Mouse (Mus musculus) right cerebral cortex, postnatal 25 days (tissue): ENCODE results near the gene Tmem107.
"Not testable (repeated sequence)": the region's sequence is repeated elsewhere in the genome, so short reads cannot be mapped to it uniquely, and the experiment has no call there.

ENCODE experiments used
- DNase-seq: peaks from one replicate; pipeline ENCODE4 v3.0.0; 2022

The Tmem107 gene

DNA sequence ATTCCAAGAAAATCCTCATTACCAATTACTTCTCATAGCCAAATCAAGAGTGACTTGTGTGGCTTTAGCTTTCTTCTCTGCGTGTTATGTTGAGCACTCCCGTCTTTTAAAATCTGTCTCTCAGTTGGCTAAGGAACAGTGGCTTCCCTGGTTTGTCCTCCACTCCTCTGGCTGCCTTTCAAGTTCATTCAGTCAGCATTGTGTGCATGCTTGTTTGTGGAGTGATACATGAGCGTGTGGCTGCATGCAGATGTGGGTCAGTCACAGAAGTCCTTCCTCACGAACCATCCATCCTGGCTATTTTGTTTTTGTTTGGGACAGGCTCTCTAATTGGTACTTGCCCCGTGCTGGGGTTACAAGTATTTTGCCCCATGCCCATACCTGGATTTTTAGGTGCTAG is 6.0 kb downstream of the Tmem107 start:
- DNase-seq, result no peak

DNA sequence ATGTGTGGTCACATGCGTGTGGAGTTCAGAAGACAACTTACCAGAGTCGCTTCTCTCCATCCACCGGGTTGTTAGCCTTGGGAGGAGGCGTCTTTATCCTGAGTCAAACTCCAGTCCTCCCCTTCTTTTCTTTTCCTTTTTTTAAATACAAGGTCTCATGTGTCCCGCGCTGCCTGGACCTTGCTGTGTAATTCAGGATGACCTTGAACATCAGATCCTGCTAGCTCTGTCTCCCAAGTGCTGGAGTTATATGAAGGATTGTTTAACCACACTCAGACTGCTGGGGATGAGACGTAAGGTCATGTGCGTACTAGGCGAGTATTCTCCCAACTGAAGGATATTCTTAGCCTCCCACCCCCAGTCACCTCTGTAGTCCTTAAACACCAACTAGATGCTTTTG is 6.7 kb downstream of the Tmem107 start:
- DNase-seq, result no peak

DNA sequence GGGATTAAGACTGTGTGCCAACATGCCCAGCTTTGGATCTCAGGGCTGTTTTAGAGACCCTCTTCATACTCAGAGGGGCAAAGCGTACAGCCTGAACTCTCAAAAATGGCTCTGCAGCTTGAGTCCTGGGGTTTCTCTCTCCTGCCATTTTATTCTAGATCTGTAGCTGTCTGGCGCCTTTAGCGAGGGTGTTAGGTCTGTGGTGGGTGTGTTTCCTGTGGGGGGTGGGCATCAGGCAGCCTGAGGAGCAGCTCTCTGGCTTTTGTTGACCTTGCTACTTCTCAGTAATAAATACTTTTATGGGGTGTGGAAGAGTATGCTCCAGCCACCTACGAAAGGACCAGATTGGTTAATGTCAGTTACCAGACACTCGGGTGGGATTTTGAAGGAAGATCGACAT is 7.4 kb downstream of the Tmem107 start:
- DNase-seq, result no peak

DNA sequence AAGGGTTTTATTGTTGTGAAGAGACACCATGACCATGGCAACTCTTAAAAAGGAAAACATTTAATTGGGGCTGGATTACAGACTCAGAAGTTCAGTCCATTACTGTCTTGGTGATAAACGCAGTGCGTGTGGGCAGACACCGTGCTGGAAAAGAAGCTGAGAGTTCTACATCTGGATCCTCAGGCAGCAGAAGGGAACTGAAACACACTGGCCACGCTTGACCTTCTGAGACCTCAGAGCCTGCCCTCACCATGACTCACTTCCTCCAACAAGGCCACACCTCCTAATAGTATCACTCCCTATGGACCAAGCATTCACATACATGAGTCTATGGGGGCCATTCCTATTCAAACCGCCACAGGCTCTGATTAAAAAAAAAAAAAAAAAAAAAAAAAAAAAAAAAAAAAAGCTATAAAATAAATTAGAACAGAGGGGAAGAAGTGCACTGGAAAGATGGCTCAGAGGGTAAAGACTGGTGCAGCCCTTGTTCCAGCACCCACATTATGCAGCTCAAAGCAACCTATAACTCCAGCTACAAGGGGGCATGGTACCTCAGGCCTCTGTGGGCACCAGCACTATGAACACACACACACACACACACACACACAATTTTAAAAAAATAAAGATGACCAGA is 8.3 kb downstream of the Tmem107 start:
- DNase-seq, result no peak

DNA sequence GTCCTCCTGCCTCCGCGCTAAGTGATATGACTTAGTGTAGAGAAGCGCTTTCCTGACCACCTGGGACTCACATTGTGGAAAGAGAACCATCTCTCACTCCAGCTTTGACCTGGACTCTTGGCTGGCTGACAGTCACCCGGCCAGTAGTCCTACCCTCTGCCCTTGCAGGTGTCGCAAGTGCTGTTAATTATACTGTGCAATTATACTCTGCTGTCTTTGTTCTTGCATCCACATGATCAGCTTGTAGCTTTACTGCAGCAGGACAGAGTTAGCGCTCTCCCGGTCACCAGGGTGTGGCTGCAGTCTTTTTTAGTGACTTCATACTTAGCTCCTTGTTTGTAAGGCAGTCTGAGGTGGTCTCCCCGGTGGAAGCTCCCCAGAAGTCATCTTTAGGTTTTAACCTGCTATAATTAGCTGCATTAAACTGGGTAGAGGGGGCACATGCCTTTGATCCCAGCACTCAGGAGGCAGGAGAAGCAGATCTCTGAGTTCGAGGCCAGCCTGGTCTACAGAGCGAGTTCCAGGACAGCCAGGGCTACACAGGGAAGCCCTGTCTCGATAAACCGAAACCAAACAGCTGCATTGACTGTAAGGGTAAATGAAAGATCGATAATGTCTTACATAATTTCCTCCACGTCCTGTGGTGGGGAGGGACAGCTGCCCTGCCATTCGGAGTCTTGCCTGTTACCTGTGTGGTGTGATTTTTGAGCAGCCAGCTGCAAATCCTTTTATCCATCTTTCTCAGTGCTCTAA is 9.7 kb downstream of the Tmem107 start:
- DNase-seq, result no peak

DNA sequence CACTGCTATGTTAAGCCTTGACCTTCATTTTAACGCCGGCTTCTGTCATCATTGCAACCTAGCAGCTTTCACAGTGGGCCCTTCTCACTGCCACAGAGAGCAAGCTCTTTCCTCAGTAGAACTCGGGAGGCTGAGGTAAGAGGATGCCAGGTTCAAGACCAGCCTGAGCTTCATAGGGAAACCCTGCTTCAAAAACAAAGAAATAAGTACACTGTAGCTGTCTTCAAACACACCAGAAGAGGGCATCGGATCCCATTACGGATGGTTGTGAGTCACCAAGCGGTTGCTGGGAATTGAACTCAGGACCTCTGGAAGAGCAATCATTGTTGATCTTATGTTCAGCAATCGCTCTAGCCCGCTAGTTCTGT is 10.2 kb downstream of the Tmem107 start:
- no peak for DNase-seq

DNA sequence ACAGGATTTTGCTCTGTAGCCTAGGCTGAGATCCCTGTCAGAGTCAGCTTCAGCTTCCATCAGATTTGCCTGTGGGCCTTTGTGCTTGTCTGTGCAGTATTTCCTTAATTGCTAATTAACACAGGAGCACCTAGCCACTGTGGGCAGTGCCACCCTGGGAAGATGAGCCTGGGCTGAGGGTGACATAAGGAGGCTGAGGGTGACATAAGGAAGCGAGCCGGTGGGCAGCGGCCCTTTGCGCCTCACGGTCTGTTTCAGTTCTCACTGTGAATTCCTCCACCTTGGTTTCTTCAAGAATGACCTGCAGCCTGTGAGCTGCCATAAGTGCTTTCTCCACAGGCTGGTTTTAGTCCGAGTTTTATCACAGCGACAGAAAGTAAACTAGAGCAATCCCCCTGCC is 11.0 kb downstream of the Tmem107 start:
- no peak for DNase-seq

DNA sequence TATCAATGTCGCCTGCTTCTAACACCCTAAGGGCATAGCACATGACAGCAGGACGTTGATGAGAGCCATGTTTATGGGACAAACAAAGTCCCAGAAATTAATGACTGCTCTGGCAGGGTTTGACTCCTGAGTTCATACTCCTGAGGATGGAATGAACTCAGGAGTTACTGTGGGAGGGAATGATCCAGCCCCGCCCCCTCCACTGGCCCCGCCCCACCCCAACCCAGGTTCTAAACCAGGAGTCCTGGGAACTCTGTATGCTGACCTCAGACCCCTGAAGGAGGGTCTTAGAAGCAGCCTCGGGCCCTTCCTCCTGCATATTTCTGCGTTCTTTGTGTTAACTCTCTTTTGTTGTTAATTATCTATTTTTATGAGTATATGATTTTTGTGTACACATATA is 15.0 kb downstream of the Tmem107 start:
- DNase-seq, result no peak

DNA sequence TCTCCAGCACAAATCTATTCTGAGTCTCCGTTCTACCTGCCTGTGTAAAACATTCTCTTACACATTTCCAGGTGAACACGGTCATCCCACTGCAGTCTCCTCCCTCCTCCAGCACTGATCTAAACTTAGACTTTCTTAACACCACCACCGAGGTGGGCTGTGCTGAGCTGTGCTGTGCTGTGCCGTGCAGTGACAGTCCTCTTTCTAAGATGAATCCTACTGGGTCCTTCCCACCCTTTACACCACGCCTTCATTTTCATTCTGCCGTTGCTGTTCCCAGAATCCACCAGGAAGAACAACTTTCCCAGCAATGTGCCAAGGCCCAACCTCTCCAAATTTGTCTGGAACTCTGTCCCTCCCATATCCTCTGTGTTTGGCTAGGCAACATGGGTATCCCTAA is 15.8 kb downstream of the Tmem107 start:
- DNase-seq, result peak; percentile 64

DNA sequence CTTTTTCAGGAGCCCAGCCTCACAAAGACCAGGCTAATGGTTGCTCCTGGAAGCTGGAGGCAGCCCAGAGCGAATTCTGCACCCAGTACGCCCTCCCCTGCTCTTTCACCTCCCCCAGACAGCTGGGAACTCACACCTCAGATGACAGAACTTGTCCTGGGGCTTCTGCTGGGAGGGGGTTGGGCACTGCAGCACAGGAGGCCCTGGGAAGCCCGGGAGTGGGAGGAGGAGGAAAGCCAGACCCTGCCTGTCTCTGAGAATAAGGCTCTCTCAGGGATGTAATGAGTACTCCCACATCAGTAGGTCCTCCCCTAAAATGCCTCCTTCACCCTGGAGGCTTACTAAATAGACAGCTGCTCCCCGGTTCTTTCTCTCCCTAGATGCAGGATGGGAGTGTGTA is 16.5 kb downstream of the Tmem107 start:
- DNase-seq, result peak; percentile 38

DNA sequence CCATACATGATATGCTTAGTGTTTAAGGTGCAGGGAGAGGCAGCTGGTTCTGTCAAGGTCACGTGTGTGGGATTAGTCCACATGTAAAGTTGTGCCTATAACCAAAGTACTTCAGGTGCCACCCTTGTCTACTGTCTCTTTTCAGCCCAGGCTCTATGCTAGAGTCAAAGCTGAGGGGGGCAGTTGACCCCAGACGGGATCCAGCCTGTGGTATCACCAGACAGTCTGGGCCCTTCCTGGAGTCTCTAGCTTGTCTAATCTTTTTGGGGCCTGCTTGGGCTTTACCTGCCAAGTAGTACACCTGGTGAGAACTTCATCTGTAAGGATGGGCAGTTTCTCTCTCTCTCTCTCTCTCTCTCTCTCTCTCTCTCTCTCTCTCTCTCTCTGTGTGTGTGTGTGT is 17.0 kb downstream of the Tmem107 start:
- DNase-seq, result peak; percentile 5

DNA sequence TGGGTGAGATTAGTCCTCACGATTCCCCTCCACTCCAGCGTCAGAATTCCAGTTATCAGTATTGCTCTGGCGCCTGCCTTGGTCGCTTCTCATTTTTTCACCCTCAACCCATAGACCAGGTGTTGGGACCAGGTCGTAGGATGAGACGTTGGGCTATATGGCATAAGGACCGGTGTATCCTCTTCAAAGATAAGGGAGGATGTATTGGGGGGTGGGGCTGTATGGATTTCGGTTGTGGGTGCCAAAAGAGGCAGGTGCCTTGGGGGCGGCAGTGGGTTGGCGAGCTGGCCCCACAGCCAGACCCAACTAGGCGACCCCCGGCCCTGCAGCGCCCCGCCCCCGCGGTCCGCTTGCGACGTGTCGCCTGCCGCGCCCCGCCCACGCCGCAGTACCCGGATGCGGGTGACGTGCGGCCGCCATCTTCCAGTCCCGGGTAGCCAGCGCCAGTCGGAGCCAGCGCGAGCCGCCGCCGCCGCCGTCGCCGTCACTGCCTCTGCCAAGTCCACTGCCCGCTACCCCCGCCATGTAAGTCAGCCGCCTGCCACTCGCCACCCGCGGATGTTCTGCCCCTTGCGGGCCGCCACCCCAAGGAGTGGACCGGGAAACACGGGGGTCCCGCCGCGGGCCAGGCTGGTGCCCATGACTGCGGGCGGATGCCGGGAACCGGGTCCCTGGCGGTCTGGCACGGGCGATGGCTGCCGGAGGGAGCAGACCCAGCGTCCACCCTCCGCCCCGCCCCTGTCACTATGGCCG is 17.7 kb downstream of the Tmem107 start, which contains the start of gene Vamp2:
Vamp2 (plus strand) TSS at position 388 of the 753 bp plus-strand sequence.
- DNase-seq, result peak; percentile 93

DNA sequence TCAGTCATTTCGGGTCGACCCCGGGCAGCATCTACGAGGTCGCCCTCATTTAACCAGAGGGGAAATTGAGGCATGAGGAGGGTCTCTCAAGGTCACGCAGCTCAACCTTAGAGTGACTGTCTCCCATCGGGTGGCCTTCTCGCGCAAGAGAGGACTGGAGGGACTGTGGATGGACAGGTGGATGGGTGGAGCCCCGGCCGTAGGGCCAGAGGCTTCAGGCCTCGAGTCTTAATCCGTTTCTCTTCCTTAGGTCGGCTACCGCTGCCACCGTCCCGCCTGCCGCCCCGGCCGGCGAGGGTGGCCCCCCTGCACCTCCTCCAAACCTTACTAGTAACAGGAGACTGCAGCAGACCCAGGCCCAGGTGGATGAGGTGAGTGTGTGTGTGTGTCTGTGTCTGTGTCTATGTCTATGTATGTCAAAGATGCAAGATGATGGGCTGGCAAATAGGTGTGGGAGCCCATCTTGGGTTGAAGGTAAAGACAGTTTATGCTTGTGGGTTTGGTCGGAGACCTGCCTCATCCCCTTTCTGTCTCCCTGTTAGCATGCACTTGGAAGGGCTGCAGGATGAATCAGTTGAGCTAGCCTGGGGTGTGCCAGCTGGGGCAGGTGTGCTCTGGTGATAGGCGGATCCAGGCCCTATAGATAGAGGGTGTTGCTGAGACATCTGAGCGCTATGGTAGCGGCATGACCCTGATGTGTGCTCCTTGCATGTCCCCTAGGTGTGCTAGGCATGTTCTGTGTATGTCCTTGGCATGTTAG is 18.4 kb downstream of the Tmem107 start:
- DNase-seq, result peak; percentile 25

DNA sequence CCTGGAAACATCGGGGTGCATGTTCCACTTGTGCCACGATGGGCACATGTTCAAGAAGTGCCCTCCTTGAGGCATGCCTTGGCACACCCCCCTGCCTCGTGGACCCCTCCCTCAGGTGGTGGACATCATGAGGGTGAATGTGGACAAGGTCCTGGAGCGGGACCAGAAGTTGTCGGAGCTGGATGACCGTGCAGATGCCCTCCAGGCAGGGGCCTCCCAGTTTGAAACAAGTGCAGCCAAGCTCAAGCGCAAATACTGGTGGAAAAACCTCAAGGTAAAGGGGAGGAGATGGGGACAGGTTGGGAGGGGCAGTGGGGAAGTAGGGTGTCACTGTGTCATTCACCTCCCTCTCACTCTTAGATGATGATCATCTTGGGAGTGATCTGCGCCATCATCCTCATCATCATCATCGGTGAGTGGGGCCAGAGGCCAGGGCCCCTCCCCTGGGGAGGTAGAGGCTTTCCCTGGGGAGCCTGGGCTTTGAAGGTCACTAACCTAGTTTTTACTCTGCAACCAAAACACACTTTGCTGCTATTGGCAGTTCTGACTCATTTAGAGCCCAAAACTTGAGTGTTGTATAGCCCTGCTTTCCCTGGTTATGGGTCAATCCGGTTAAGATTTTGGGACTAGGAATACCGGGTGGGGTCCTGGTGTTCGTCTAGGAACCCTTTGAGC is 19.1 kb downstream of the Tmem107 start:
- DNase-seq, result peak; percentile 14

DNA sequence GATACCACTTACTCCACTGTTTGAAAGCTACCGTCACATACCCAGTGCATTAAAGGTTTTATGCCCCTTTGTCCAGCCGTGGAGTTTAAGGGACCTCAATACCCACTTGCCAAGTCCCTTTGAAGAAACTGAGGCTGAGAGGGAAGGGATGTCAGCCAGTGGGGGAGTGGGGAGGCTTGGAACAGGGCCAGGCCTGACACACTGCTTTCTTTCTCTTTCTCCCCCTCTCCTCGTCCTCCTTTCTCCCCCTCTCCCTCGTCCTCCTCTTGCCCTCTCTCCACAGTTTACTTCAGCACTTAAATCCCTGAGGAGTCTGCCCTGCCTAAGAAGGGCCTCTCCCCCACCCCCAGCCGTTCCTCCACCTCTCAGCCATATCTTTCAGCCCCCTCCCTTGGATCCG is 19.8 kb downstream of the Tmem107 start:
- peak; percentile 5 for DNase-seq

DNA sequence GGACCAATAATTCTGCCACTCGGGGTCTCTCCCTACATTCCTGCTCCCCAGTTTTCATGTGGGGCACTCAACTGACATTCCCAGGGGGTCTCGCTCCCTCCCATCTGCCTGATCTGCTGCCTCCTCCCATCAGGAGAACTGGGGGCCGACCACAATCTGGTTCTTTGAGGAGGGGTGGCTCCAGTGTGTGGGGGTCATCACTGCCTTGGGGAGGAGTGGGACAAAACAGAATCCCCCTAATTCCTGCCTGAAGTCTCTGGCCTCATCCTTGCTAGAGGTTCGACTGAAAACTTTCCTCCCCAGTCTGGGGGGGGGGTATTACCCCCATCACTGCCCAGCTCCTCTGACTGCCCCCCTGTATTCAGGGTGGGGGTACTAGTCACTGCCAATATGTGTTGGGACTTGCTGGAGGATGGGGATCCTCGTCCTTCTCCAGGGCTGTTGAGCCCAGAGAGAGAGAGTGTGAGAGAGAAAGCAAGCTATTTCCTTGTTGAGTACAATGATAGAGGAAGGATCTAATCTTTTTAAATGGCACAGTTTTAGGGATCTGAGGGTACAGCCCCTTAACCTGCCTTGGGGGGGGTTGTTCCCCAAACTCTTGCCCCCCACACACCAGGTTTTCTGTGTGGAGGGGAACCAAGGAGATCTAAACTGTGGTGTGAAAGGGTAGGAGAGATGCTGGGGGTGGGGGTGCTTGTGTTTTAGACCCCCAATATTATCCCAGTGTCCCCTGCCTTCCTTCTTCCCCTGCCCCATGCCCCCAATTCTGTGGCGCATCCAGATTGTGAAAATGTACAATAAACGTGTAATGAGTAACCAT is 21.2 kb downstream of the Tmem107 start:
- peak; percentile 4 for DNase-seq

DNA sequence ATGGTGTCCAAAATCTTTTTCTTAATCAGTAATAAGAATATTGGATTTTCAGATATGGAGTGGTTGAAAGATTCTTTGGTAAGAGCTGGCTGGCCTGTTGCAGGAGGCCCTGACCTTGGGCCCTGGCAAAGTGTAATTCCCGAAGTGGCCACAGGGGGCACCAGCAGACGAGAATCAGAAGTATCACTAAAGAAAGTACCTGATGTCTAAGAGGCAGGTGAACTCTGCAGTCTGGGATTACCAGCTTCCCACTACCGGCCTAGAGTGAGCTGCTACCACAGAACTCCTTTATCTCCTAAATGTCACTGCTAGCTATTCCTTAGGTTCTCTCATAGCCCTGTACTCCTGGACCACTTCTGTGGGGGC is 21.8 kb downstream of the Tmem107 start:
- DNase-seq, result peak; percentile 72

DNA sequence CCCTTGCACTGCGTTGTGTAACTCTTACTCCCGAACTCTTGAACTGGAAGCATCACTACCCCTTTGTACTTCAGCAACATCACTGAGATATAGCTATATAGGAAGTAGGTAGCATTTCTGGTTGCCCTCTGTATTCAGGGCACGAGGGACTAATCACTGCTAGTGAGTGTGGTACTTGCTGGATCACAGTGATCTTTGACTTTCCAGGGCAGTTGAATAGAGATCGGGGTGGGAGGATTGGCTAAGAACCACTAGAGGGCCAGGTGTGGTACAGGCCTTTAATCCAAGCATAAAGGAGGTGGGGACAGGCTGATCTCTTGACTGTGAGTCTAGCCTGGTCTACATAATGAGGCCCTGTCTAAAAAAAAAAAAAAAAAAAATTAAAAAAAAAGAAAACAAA is 22.3 kb downstream of the Tmem107 start:
- DNase-seq, result no peak

DNA sequence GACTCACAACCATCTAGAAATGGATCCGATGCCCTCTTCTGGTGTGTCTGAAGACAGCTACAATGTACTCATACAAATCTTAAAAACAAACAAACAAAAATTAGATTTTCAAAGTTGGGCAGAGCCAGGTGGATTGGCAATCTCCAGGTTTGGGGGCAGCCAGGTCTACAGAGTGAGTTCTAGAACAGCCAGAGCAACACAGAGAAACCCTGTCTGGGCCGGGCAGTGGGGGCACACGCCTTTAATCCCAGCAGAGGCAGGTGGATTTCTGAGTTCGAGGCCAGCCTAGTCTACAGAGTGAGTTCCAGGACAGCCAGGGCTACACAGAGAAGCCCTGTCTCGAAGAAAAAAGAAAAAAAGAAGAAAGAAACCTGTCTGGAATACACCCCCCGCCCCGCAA is 23.2 kb downstream of the Tmem107 start:
- not testable (repeated sequence) for DNase-seq

DNA sequence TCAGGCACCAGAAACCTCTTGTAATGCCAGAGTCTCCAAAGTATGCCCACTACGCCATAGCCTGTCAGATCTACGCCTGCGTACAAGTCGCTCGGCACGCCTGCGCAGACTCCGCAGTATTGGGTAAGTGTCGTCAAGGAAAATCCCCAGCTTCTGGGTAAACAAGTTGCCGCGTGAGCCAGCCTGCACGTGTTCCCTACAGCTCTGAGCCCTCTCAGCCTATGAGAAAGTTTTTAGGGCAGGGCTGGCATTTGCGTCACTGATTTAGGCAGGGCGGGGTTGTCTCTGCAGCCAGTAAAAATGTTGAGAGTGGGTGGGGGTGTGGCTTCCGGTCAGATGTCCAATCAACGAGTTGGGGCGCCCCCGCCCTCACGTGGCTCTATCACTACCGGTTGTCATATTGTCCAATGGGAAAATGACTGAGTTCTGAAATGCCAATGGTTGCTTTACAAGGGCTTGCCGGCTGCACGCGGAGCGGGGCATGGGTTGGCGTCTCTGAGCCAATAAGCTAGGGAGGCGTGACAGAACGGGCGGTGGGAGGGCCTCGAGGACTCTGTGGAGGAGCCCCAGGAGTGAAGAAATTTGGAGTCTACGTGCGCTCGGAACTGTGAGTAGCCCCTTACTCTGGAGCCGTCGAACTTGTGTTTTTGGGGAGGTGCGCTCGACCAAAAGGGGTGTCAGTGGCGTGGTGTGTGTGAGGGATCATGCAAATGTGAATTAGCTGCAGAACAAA is 24.3 kb downstream of the Tmem107 start, which contains the start of gene Per1:
Per1 (plus strand) TSS at position 521 of the 733 bp plus-strand sequence.
- DNase-seq, result peak; percentile 100
